Mouse (Mus musculus) hindbrain, postnatal 0 days (tissue): Measurements from ENCODE around the gene Atf1. TPM values are rescaled to one million over a fixed set of nuclear protein-coding genes. Genes with fewer than 3 reads are reported as not detected.

ENCODE experiments used
- ATAC-seq: fragments of 200-750 bp; cut with Nextera tagmentation; 2 replicates; pipeline ENCODE4 v1.8.0; 2017; ENCODE audit warnings: mild to moderate bottlenecking, moderate TSS enrichment, moderate library complexity
- DNase-seq: peaks from one replicate; pipeline ENCODE4 v3.0.0-alpha.2; 2015; ENCODE audit warnings: low spot score
- H3K27ac ChIP-seq: fragments of 300-500 bp; sonication (generic); 2 replicates; pipeline ENCODE4 v1.5.1; 2014; ENCODE audit warnings: mild to moderate bottlenecking
- H3K27me3 ChIP-seq: fragments of 300-500 bp; sonication (generic); 2 replicates; pipeline ENCODE4 v1.6.1; 2014; ENCODE audit warnings: low read length, mixed read lengths; ENCODE audit not compliant: insufficient read depth
- H3K36me3 ChIP-seq: fragments of 300-500 bp; sonication (generic); 2 replicates; pipeline ENCODE4 v1.6.1; 2014; ENCODE audit warnings: low read length, mixed read lengths; ENCODE audit not compliant: insufficient read depth
- H3K4me1 ChIP-seq: fragments of 300-500 bp; sonication (generic); 2 replicates; pipeline ENCODE4 v1.6.1; 2014; ENCODE audit warnings: antibody characterized with exemption, low read length, mixed read lengths; ENCODE audit not compliant: insufficient read depth
- H3K4me2 ChIP-seq: fragments of 300-500 bp; sonication (generic); 2 replicates; pipeline ENCODE4 v1.6.1; 2014; ENCODE audit warnings: low read depth, mild to moderate bottlenecking, low read length, moderate library complexity, mixed read lengths
- H3K4me3 ChIP-seq: fragments of 300-500 bp; sonication (generic); 2 replicates; pipeline ENCODE4 v1.5.1; 2014; ENCODE audit warnings: low read length
- H3K9ac ChIP-seq: fragments of 300-500 bp; sonication (generic); replicated peaks from 2 replicates; pipeline ENCODE4 v1.6.1; 2014; ENCODE audit warnings: mild to moderate bottlenecking, low read length, moderate library complexity, mixed read lengths
- H3K9me3 ChIP-seq: fragments of 300-500 bp; sonication (generic); 2 replicates; pipeline ENCODE4 v1.6.1; 2016; ENCODE audit warnings: low read length, mixed read lengths
- CTCF ChIP-seq: IDR thresholded peaks from 2 replicates; pipeline ENCODE4 v1.5.1; 2016; ENCODE audit warnings: antibody characterized with exemption, control low read depth, low read depth
- WGBS: fragments of 180-500 bp; shearing (Covaris S2); extraction: QIAGEN DNeasy Blood & Tissue Kit; methylation state at CpG from one replicate; pipeline ENCODE4 v1.1.7; 2014; 5-methylcytosine and 5-hydroxymethylcytosine counted together
- polyA plus RNA-seq: library from polyadenylated mRNA; unstranded; fragments of >200 nt; fragmentation: Nextera tagmentation; extraction: Ambion mirVana; gene quantifications from 2 replicates; pipeline ENCODE4 v1.2.1, GENCODE M21; 2015
- total RNA-seq: library from RNA; depleted of rRNA; stranded (reverse); fragments of >200 nt; gene quantifications from 2 replicates; pipeline ENCODE4 v1.2.3, GENCODE M21; 2014; rRNA removed

Gene Atf1
- total RNA-seq, result 5.9 and 9.8 TPM in 2 replicates
- polyA plus RNA-seq, result 11.7 and 14.1 TPM in 2 replicates

GRCm38 (mm10) chr15:100227663-100228534 lies at the start of gene Atf1:
Gene Atf1, plus strand, starts transcription at chr15:100227819.
- Histone ChIP-seq H3K4me2 (peak within 1 kb of the TSS; percentile 75), H3K27me3 (no peaks in the 10 kb centered on the region), H3K36me3 (no peaks in the 10 kb centered on the region), H3K4me1 (peaks cover 5% of the 10 kb centered on the region), H3K9ac (peak within 1 kb of the TSS; percentile 97), H3K9me3 (no peaks in the 10 kb centered on the region), H3K27ac (peak within 1 kb of the TSS; percentile 100), H3K4me3 (peak within 1 kb of the TSS; percentile 86)
- ATAC-seq (peak; percentile 93), DNase-seq (peak; percentile 96)
- no peak for TF ChIP-seq CTCF
- WGBS, result under 1% methylated on average over 53 of the region's 133 CpGs

DNA sequence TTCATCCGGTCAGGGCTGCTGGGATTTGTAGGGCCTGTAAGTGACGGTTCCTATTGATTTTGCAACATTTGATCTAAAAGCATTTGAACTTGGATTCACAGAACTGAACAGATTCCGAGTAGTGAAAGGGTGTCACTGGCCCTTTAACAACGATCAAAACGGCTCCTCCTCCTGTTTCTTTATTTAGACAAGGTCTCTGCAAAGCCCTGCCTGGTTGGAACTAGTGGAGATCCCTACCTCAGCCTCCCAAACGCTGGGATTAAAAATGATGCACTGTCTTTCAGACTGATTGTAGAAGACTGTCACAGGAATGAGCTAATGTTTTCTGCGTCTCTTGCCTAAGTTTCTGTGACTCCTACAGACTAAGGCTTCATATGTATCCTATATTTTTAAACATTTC lies 49.1 kb upstream of the Atf1 start:
- DNase-seq (no peak), ATAC-seq (no peak)
- H3K4me3 ChIP-seq, result no peak overlapping the region
- no peak overlapping the region for H3K9ac ChIP-seq
- H3K36me3 ChIP-seq, result peaks cover 42% of the 10 kb centered on the region
- H3K9me3 ChIP-seq, result no peaks in the 10 kb centered on the region
- no peak overlapping the region for H3K27ac ChIP-seq
- H3K4me1 ChIP-seq, result no peaks in the 10 kb centered on the region; the same call in 1 of the 2 replicates
- H3K4me2 ChIP-seq, result no peak overlapping the region
- 69% methylated on average over 7 of the region's 7 CpGs for whole genome bisulfite sequencing
- no peaks in the 10 kb centered on the region for H3K27me3 ChIP-seq
- TF ChIP-seq CTCF, result no peak

DNA sequence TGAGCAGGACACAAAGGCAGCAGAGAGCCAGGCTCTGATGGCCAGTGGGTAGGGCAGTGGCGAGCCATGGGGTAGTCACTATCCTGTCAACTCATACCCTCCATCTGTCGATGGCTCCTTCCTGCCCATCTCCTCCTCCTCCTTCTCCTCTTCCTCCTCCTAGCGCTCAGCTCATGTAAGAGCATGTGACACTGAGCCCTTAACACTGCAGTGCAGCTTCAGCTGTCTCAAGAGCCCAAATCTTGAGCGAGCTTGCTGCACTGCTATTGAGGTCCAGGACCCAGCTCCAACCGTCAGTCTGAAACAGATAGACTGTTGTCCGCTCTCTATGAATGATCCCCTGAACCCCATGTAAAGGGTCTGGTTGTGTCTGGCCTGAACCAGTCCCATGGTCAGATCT lies 47.9 kb upstream of the Atf1 start:
- no peaks in the 10 kb centered on the region; the same call in 1 of the 2 replicates for H3K4me1 ChIP-seq
- no peak overlapping the region for H3K4me3 ChIP-seq
- no peaks in the 10 kb centered on the region for H3K9me3 ChIP-seq
- H3K36me3 ChIP-seq, result peaks cover 43% of the 10 kb centered on the region
- WGBS, result 81% methylated on average over 6 of the region's 6 CpGs
- no peak overlapping the region for H3K4me2 ChIP-seq
- no peaks in the 10 kb centered on the region for H3K27me3 ChIP-seq
- ATAC-seq (no peak), DNase-seq (no peak)
- no peak for TF ChIP-seq CTCF
- peak overlapping the region; percentile 32; the same call in 1 of the 2 replicates for H3K27ac ChIP-seq
- H3K9ac ChIP-seq, result no peak overlapping the region

DNA sequence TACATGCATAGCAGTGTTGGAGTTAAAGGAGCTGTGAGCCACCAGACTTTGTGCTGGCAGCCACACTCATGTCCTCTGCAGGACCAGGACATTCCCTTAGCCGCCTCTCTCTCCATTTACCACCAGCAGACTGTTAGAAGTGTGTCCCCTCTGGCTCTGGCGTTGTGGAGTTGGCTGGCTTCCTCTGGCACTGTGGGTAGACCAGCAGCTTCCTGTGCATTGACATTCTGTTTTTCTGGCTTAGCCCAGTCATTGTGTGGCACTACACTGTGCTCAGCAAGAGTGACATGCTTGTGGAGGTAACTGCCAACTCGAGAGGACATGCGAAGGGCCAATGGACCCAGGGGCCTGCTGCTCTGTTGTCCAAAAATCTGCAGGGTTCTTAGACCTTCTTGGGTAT lies 47.4 kb upstream of the Atf1 start:
- Histone ChIP-seq H3K9me3 (no peaks in the 10 kb centered on the region), H3K27me3 (no peaks in the 10 kb centered on the region), H3K36me3 (peaks cover 39% of the 10 kb centered on the region), H3K4me2 (no peak overlapping the region), H3K4me1 (no peaks in the 10 kb centered on the region; the same call in 1 of the 2 replicates), H3K9ac (no peak overlapping the region), H3K4me3 (no peak overlapping the region), H3K27ac (peak overlapping the region; percentile 32)
- TF ChIP-seq CTCF, result no peak
- WGBS, result 52% methylated on average over 4 of the region's 4 CpGs
- ATAC-seq (peak; percentile 80), DNase-seq (peak; percentile 67)

GRCm38 (mm10) chr15:100181841-100182240 lies 45.8 kb upstream of the Atf1 start:
- Histone ChIP-seq H3K4me2 (no peak overlapping the region), H3K27me3 (no peaks in the 10 kb centered on the region), H3K4me3 (no peak overlapping the region), H3K27ac (no peak overlapping the region), H3K36me3 (peaks cover 49% of the 10 kb centered on the region), H3K4me1 (no peaks in the 10 kb centered on the region; the same call in 1 of the 2 replicates), H3K9me3 (no peaks in the 10 kb centered on the region), H3K9ac (no peak overlapping the region)
- DNase-seq, result no peak
- ATAC-seq, result no peak
- no peak for TF ChIP-seq CTCF
- 86% methylated on average over 10 of the region's 10 CpGs for WGBS

DNA sequence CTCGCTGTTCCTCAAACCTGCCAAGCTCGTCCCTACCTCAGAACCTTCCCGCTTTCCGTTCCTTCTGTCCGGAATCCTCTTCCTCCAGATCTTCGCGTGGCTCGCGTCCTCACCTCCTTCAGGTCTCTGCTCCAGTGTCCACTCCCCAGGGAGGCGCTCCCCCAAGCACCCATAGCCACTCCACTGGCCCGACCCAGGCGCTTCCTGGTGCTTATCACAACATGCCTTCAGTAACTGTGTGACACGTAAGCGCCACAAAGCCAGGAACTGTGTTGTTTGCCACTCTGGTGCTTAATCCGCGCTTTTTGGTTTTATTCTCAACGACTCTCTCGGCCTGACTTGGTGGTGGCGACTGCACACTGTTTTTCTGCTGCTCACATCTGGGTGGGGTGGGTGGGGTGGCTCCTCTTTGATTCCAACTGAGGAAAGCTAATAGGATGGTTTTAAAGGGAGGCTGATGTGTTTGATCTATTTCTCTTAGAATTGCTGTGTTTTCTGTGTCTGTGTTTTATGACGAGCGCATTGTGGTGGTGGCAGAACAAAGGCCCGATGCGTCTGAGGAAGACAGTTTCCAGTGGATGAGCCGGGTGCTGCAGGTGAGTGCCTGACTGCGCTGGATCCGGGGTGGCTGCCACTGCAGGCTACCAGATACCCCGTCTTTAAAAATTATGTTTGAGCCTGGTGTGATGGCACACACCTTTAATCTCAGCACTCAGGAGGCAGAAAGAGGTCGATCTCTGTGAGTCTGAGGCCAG lies 44.9 kb upstream of the Atf1 start:
- no peak for ATAC-seq
- Histone ChIP-seq H3K27me3 (no peaks in the 10 kb centered on the region), H3K9ac (no peak overlapping the region), H3K4me2 (no peak overlapping the region), H3K4me1 (no peaks in the 10 kb centered on the region; the same call in 1 of the 2 replicates), H3K4me3 (no peak overlapping the region), H3K27ac (no peak overlapping the region), H3K9me3 (no peaks in the 10 kb centered on the region), H3K36me3 (peaks cover 58% of the 10 kb centered on the region)
- WGBS, result 91% methylated on average over 28 of the region's 28 CpGs
- TF ChIP-seq CTCF, result no peak
- DNase-seq, result no peak
